In the genomic region with DNA sequence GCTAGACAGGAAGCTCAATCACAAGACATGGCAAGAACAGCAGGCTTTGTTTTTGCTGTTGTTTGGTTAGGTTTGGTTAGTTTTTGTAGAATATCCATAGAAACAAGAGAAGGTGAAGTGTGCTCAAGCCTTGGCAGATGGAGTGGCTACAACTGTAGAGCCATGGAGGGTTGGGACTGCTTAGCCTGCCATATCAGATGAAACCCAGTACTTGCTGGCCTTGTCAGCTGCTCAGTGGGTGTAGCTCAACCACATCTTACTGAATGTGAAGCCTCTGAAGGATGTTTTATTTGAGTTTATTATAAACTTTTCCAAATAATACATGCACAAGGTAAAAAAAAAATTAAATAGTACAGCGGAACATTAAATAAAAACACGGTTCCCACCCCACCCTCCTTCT, we compare ENCODE assay signal across 29 mouse cellular contexts. TPM values are rescaled to one million over a fixed set of nuclear protein-coding genes. Genes with fewer than 3 reads are reported as not detected.
"Had no signal": no experiment of that assay in that cellular context is flagged by ENCODE, and none has a peak within 500 bp of the region (broad histone marks: within the 10 kb centered on the region; RNA-seq: fewer than 3 reads in every experiment).

No protein-coding gene starts in this region.

- H3K4me3 ChIP-seq: embryonic facial prominence, embryonic 10.5 days; embryonic facial prominence, embryonic 12.5 days; embryonic facial prominence, embryonic 13.5 days; embryonic facial prominence, embryonic 15.5 days; erythroblast, embryonic 14.5 days; forebrain, embryonic 10.5 days; forebrain, embryonic 12.5 days; forebrain, embryonic 13.5 days; forebrain, embryonic 15.5 days; gastrocnemius, adult 2 months; heart, adult 2 months had no signal

- DNase-seq: cerebellum, adult 2 months; cerebellum, adult 8-10 months; cerebellum, adult 9-10 months; cerebellum, adult 9-11 months; cerebellum, postnatal 10 days; cerebellum, postnatal 14 days; cerebellum, postnatal 25 days; cerebellum, postnatal 36 days; embryo, embryonic 11 days; forebrain, postnatal 0 days; gastrocnemius, adult 2 months; gastrocnemius, postnatal 10 days; gastrocnemius, postnatal 14 days; gastrocnemius, postnatal 25 days; gastrocnemius, postnatal 36 days; heart, adult 11 months; heart, adult 18-20 months; heart, adult 2 months had no signal

- ATAC-seq: forebrain, embryonic 13.5 days; forebrain, embryonic 14.5 days; forebrain, embryonic 15.5 days; forebrain, embryonic 16.5 days; forebrain, postnatal 0 days had no signal

- H3K27me3 ChIP-seq: embryonic facial prominence, embryonic 12.5 days; embryonic facial prominence, embryonic 13.5 days; embryonic facial prominence, embryonic 15.5 days; forebrain, embryonic 12.5 days; forebrain, embryonic 13.5 days; forebrain, embryonic 15.5 days had no signal

- H3K4me2 ChIP-seq: embryonic facial prominence, embryonic 12.5 days; embryonic facial prominence, embryonic 13.5 days; embryonic facial prominence, embryonic 15.5 days; forebrain, embryonic 12.5 days; forebrain, embryonic 13.5 days; forebrain, embryonic 15.5 days had no signal

RNA-seq across cellular contexts. Expression of gene Tcaf2, which starts 22.7 kb away (rescaled TPM):
- polyA plus RNA-seq: erythroblast, embryonic 14.5 days had no signal
